Mouse (Mus musculus) testis, adult 2 months (tissue): Measurements from ENCODE around the gene Desi2. TPM values are rescaled to one million over a fixed set of nuclear protein-coding genes. Genes with fewer than 3 reads are reported as not detected.
"Not testable (repeated sequence)": the region's sequence is repeated elsewhere in the genome, so short reads cannot be mapped to it uniquely, and the experiment has no call there.

Experiments used
- H3K27ac ChIP-seq: fragments of 200-500 bp; 2 replicates; pipeline ENCODE4 v1.5.1; 2012; ENCODE audit warnings: low read depth, low read length; ENCODE audit not compliant: control insufficient read depth, insufficient read depth
- H3K27me3 ChIP-seq: fragments of 200-500 bp; 2 replicates; pipeline ENCODE4 v1.6.1; 2012; ENCODE audit warnings: mild to moderate bottlenecking, low read length, moderate library complexity; ENCODE audit not compliant: control insufficient read depth, insufficient read depth
- H3K36me3 ChIP-seq: fragments of 200-500 bp; 2 replicates; pipeline ENCODE4 v1.6.1; 2012; ENCODE audit warnings: mild to moderate bottlenecking, low read length; ENCODE audit not compliant: control insufficient read depth, insufficient read depth
- H3K4me1 ChIP-seq: fragments of 200-500 bp; 2 replicates; pipeline ENCODE4 v1.6.1; 2012; ENCODE audit warnings: low read length; ENCODE audit not compliant: control insufficient read depth, insufficient read depth
- H3K4me3 ChIP-seq: fragments of 200-500 bp; 2 replicates; pipeline ENCODE4 v1.5.1; 2012; ENCODE audit warnings: low read depth, mild to moderate bottlenecking, low read length, moderate library complexity, mixed read lengths; ENCODE audit not compliant: control insufficient read depth
- CTCF ChIP-seq: fragments of 200-500 bp; IDR thresholded peaks from 2 replicates; pipeline ENCODE4 v1.5.1; 2012; ENCODE audit warnings: low read depth, mild to moderate bottlenecking, inconsistent platforms, low read length, moderate library complexity; ENCODE audit not compliant: control insufficient read depth, insufficient read depth, insufficient replicate concordance
- POLR2A ChIP-seq: fragments of 200-500 bp; IDR thresholded peaks from 2 replicates; pipeline ENCODE4 v1.6.1; 2012; ENCODE audit warnings: low read depth, mild to moderate bottlenecking, inconsistent platforms, low read length, moderate library complexity; ENCODE audit not compliant: control insufficient read depth
- polyA plus RNA-seq: library from polyadenylated mRNA; depleted of rRNA; stranded (reverse); fragments of >200 nt; gene quantifications from 2 replicates; pipeline ENCODE4 v1.2.3, GENCODE M21; 2012

The Desi2 gene
- polyA plus RNA-seq, 1 experiment: 7.4 TPM

GRCm38 (mm10) chr1:178275174-178275730 is 88.0 kb downstream of the Desi2 start:
- Histone ChIP-seq H3K4me3 (peak overlapping the region; percentile 97), H3K36me3 (no peaks in the 10 kb centered on the region), H3K27ac (peak overlapping the region; percentile 89), H3K27me3 (no peaks in the 10 kb centered on the region), H3K4me1 (peaks cover 10% of the 10 kb centered on the region)
- TF ChIP-seq POLR2A (no peak), CTCF (no peak)

- H3K27ac ChIP-seq: peak overlapping the region; percentile 89
- peak overlapping the region; percentile 97 for H3K4me3 ChIP-seq
- no peaks in the 10 kb centered on the region for H3K27me3 ChIP-seq
- TF ChIP-seq POLR2A (peak; percentile 15; the same call in 1 of the 2 replicates), CTCF (no peak)
- peaks cover 10% of the 10 kb centered on the region for H3K4me1 ChIP-seq
- H3K36me3 ChIP-seq: no peaks in the 10 kb centered on the region
Observed at GRCm38 (mm10) chr1:178275738-178276053, 88.5 kb downstream of the Desi2 start.

GRCm38 (mm10) chr1:178276054-178276911 is 89.1 kb downstream of the Desi2 start:
- no peaks in the 10 kb centered on the region for H3K36me3 ChIP-seq
- TF ChIP-seq CTCF (no peak), POLR2A (peak; percentile 80; the same call in 1 of the 2 replicates)
- H3K27ac ChIP-seq: peak overlapping the region; percentile 89
- H3K4me3 ChIP-seq: peak overlapping the region; percentile 97
- no peaks in the 10 kb centered on the region for H3K27me3 ChIP-seq
- peaks cover 10% of the 10 kb centered on the region for H3K4me1 ChIP-seq

DNA sequence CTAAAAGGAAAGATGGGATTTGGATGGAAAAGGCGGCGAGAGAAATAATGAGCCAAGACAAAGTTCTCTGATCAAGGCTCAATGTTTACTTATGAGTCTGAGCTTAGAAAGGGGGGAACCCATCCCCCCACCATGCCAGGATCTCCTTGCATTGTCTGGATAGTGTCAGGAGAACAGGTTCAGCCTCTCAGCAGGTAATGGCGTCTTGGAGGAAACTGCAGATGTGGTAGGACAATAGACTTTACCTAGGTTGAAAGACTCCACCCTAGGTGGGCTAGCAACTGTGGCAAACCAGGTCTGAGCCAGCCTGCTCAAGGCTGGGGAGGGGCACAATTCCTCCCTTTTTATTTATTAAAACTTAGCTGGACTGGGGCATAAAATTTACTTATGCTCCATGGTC is 96.1 kb downstream of the Desi2 start:
- not testable (repeated sequence) for H3K36me3 ChIP-seq, H3K4me1 ChIP-seq, H3K27ac ChIP-seq, H3K4me3 ChIP-seq, H3K27me3 ChIP-seq

DNA sequence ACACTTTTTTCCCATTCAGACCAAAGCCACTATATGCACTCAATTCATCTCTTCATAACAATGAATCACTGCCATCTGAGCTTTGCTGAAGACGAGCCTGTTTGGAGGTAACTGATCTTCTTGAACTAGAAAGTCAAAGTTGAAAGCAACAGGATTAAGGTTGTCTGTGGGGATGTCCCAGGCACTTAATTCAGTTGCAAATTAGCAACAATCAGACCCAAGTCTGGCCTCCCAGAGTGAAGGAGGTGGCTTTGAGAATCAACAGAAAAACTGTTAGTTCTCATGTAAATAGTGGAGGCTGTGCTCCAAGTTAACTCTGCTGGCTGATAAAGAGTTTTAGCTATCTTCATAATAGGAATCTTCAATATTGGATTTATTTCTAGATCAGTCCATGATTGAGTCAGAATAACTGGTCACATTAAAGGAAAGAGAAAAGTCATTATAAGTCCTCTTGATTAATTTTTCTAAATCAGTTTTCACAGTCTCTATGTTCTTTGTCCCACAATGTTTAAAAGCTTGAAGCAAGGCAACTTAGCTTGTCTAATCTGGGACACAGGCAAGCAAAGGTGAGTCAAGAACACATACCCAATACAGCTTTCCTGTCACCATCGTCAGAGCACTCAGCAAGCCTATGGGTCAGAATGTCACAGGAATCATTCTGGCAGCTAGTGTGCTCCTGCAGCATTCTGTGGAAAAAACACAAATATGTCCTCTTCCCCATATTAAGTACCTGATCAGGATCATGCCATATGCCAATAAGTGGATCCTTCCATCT is 96.9 kb downstream of the Desi2 start:
- H3K4me1 ChIP-seq: no peaks in the 10 kb centered on the region
- H3K36me3 ChIP-seq: no peaks in the 10 kb centered on the region
- H3K27ac ChIP-seq: no peak overlapping the region
- H3K4me3 ChIP-seq: no peak overlapping the region
- no peaks in the 10 kb centered on the region for H3K27me3 ChIP-seq
- TF ChIP-seq CTCF (no peak), POLR2A (no peak)

DNA sequence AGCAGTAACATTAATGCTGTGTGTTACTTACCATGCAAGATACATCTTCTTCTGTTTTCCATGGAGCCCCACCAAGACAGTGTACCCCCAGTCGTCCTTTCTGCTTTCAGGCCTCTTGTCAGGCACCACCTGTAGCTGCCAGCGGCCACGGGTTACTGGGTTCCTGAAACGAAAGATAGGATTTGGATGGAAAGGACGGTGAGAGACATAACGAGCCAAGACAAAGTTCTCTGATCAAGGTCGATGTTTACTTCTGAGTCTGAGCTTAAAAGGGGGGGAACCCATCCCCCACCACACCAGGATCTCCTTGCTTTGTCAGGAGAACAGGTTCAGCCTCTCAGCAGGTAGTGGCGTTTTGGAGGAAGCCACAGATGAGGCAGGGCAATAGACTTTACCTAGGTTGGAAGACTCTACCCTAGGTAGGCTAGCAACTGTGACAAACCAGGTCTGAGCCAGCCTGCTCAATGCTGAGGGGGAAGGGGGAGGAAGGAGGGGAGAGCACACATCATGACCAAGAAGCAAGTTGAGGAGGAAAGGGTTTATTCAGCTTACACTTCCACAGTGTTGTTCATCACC is 100.5 kb downstream of the Desi2 start:
- H3K27ac ChIP-seq: no peak overlapping the region
- no peak overlapping the region for H3K4me3 ChIP-seq
- TF ChIP-seq POLR2A: no peak
- TF ChIP-seq CTCF: no peak
- no peaks in the 10 kb centered on the region for H3K36me3 ChIP-seq
- no peaks in the 10 kb centered on the region for H3K4me1 ChIP-seq
- no peaks in the 10 kb centered on the region for H3K27me3 ChIP-seq

DNA sequence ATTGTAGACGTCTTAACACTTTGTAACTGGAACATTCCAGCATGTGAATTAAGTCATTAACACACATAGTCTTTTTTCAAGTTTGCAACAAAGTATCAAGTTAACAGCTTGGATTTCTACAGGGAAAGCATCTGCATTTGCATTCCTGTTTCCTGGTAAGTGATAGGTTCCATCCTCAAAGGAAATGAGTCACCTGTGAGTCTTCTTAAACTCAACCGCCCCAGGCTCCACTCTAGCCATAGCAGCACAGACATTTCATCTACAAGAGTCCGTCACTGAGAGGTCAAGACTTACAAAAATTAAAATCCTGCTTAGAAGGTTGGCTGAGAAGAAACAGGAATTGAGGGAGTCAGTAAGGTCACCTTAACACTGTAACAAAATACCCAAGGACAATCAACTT is 104.5 kb downstream of the Desi2 start:
- TF ChIP-seq CTCF (no peak), POLR2A (no peak)
- H3K27ac ChIP-seq: no peak overlapping the region
- no peaks in the 10 kb centered on the region for H3K27me3 ChIP-seq
- H3K36me3 ChIP-seq: no peaks in the 10 kb centered on the region
- H3K4me3 ChIP-seq: no peak overlapping the region
- no peaks in the 10 kb centered on the region for H3K4me1 ChIP-seq
